Mouse (Mus musculus) c-Kit-negative CD71-positive TER-119-positive erythroid progenitor cells, embryonic 14.5 days (primary cell): ENCODE measurements around the gene Iars2.

Experiments
- DNase-seq: peaks from one replicate; pipeline ENCODE4 v3.0.0-alpha.2; 2013; ENCODE audit warnings: low read depth, low spot score

The Iars2 gene

GRCm38 (mm10) chr1:185328721-185329610 is at the start of gene Iars2:
Gene Iars2, minus strand, starts transcription at chr1:185329396.
- DNase-seq: peak; percentile 82

GRCm38 (mm10) chr1:185377429-185377828 is 48.2 kb upstream of the Iars2 start:
- DNase-seq: no peak

GRCm38 (mm10) chr1:185376390-185376789 is 47.2 kb upstream of the Iars2 start:
- no peak for DNase-seq

GRCm38 (mm10) chr1:185369979-185370378 is 40.8 kb upstream of the Iars2 start:
- DNase-seq: no peak

GRCm38 (mm10) chr1:185367383-185367782 is 38.2 kb upstream of the Iars2 start:
- DNase-seq: no peak

GRCm38 (mm10) chr1:185364183-185364540 is 35.0 kb upstream of the Iars2 start:
- no peak for DNase-seq

GRCm38 (mm10) chr1:185363526-185364182 is 34.5 kb upstream of the Iars2 start:
- peak; percentile 24 for DNase-seq

GRCm38 (mm10) chr1:185362677-185363520 is 33.7 kb upstream of the Iars2 start, which contains the start of gene Eprs:
Gene Eprs, plus strand, starts transcription at chr1:185363044.
- peak; percentile 96 for DNase-seq

- no peak for DNase-seq
Measured at GRCm38 (mm10) chr1:185358211-185358610, 29.0 kb upstream of the Iars2 start.

GRCm38 (mm10) chr1:185356246-185356645 is 27.1 kb upstream of the Iars2 start:
- DNase-seq: no peak

GRCm38 (mm10) chr1:185354731-185355130 is 25.5 kb upstream of the Iars2 start:
- DNase-seq: no peak

GRCm38 (mm10) chr1:185353351-185353750 is 24.2 kb upstream of the Iars2 start:
- DNase-seq: no peak

- no peak for DNase-seq
Measured at GRCm38 (mm10) chr1:185352151-185352550, 23.0 kb upstream of the Iars2 start.

GRCm38 (mm10) chr1:185350611-185351010 is 21.4 kb upstream of the Iars2 start:
- DNase-seq: no peak

- no peak for DNase-seq
Measured at GRCm38 (mm10) chr1:185349741-185350140, 20.5 kb upstream of the Iars2 start.

- no peak for DNase-seq
Measured at GRCm38 (mm10) chr1:185346188-185346587, 17.0 kb upstream of the Iars2 start.

- no peak for DNase-seq
Measured at GRCm38 (mm10) chr1:185343422-185343821, 14.2 kb upstream of the Iars2 start.

- DNase-seq: no peak
Measured at GRCm38 (mm10) chr1:185342441-185342840, 13.2 kb upstream of the Iars2 start.

GRCm38 (mm10) chr1:185336535-185336934 is 7.3 kb upstream of the Iars2 start:
- no peak for DNase-seq

GRCm38 (mm10) chr1:185335231-185335765 is 6.1 kb upstream of the Iars2 start:
- DNase-seq: no peak

GRCm38 (mm10) chr1:185334136-185334535 is 4.9 kb upstream of the Iars2 start:
- DNase-seq: no peak

GRCm38 (mm10) chr1:185333651-185334050 is 4.5 kb upstream of the Iars2 start:
- DNase-seq: no peak
